10 mouse cellular contexts compared by ENCODE assay signal in the genomic region with DNA sequence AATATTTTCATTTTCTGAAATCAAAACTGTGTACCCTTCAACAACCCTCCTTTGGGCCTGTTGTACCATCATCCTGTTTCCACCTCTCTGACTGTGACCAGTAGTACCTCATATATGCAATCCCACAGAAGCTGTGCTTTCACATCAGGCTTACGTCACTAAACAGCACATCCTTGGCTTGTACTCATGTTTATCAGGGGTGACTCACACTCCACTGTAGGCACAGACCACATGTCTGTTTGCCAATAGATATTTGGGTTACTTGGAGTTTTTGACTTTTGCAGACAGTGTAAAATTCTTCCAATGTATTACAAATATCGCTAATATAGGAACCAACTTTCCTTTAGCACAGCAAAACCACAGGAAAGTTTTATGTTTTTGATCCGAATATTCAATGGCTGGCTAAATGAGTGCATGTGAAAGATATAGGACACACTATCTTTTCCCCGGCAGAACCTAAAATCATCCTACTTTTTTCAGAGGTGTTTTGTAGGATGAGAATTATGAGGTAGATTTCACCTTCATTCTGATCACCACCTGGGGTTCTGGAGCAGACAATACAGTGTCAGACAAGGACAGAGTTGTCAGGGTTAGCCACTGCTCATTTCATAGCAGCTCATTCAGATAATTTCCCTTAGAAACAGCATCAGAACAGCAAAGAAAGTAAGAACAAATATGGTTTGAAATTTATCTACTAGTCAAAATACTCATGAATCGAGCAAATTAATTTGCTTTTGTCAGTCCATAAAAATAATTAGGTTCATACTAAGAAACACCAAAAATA. TPM values are rescaled to one million over a fixed set of nuclear protein-coding genes. Genes with fewer than 3 reads are reported as not detected.
A peak's percentile ranks its signal among the peaks of the same experiment; 100 is the strongest.
DNase-seq lines count a peak whose midpoint lies in the region; ATAC-seq lines count a peak whose summit lies in the region.
"Had no signal": no experiment of that assay in that cellular context is flagged by ENCODE, and none has a peak within 500 bp of the region (broad histone marks: within the 10 kb centered on the region; RNA-seq: fewer than 3 reads in every experiment).

No protein-coding gene starts in this region.

- WGBS in liver, embryonic 16.5 days (ENCODE audit: insufficient replicate concordance) = 32% methylated on average over 5 of the region's 5 CpGs
- 87% methylated on average over 5 of the region's 5 CpGs for WGBS in kidney, embryonic 14.5 days

- peak overlapping the region; percentile 85 for H3K27ac ChIP-seq in liver, embryonic 16.5 days (ENCODE audit: low read length)
- no peak overlapping the region for H3K27ac ChIP-seq in kidney, embryonic 14.5 days (ENCODE audit: low read depth, low read length)
- H3K27ac ChIP-seq: forebrain, embryonic 15.5 days; hindbrain, embryonic 12.5 days; limb, embryonic 15.5 days had no signal

- H3K9me3 ChIP-seq in liver, embryonic 16.5 days (replicated peaks; ENCODE audit: control insufficient read depth, low read length) = no peaks in the 10 kb centered on the region
- H3K9me3 ChIP-seq in kidney, embryonic 14.5 days (ENCODE audit: control insufficient read depth, low read length) = no peaks in the 10 kb centered on the region
- H3K9me3 ChIP-seq: forebrain, embryonic 15.5 days; hindbrain, embryonic 12.5 days; limb, embryonic 15.5 days had no signal

- peak; percentile 99 for ATAC-seq in liver, embryonic 16.5 days (ENCODE audit: low read depth)
- no peak for ATAC-seq in inflammation-experienced regulatory T-cells, adult 6 months
- ATAC-seq in kidney, embryonic 14.5 days (ENCODE audit: low FRiP score, low TSS enrichment) = no peak
- ATAC-seq: forebrain, embryonic 15.5 days had no signal

- no peaks in the 10 kb centered on the region; the same call in 1 of the 2 replicates for H3K36me3 ChIP-seq in liver, embryonic 16.5 days (ENCODE audit: control insufficient read depth, insufficient read depth)
- peaks cover 6% of the 10 kb centered on the region; the same call in 1 of the 2 replicates for H3K36me3 ChIP-seq in kidney, embryonic 14.5 days (ENCODE audit: control insufficient read depth, insufficient read depth, low read length)

- peak overlapping the region; percentile 6 for H3K9ac ChIP-seq in liver, embryonic 16.5 days (ENCODE audit: low read depth, low read length)
- no peak overlapping the region for H3K9ac ChIP-seq in kidney, embryonic 14.5 days (ENCODE audit: low read depth, low read length)
- H3K9ac ChIP-seq: forebrain, embryonic 15.5 days; hindbrain, embryonic 12.5 days; limb, embryonic 15.5 days had no signal

- H3K4me1 ChIP-seq in liver, embryonic 16.5 days (ENCODE audit: control insufficient read depth, low read depth, low read length) = peaks cover 45% of the 10 kb centered on the region
- H3K4me1 ChIP-seq in kidney, embryonic 14.5 days (ENCODE audit: control insufficient read depth, insufficient read depth, low read length) = 0 out of 2 replicates have a peak, but pooled peaks cover 3% of the 10 kb centered on the region
- H3K4me1 ChIP-seq: forebrain, embryonic 15.5 days; hindbrain, embryonic 12.5 days had no signal

- H3K27me3 ChIP-seq in liver, embryonic 16.5 days (ENCODE audit: control insufficient read depth, insufficient read depth, low read depth, low read length) = no peaks in the 10 kb centered on the region
- no peaks in the 10 kb centered on the region for H3K27me3 ChIP-seq in kidney, embryonic 14.5 days (ENCODE audit: control insufficient read depth, insufficient read depth, low read length)
- H3K27me3 ChIP-seq: forebrain, embryonic 15.5 days; hindbrain, embryonic 12.5 days; limb, embryonic 15.5 days had no signal

- DNase-seq in 3134 (ENCODE audit: extremely low read depth, insufficient read length, low spot score) (peak; percentile 11), 3T3-L1 (ENCODE audit: low read depth, low spot score) (peak; percentile 88)
- DNase-seq in c-Kit-positive CD71-positive TER-119-negative erythroid progenitor cells, embryonic 14.5 days (ENCODE audit: low read depth) = peak; percentile 80
- no peak for DNase-seq in left cerebral cortex, adult 18-20 months (ENCODE audit: low spot score in 2 of 2)

- H3K4me2 ChIP-seq in liver, embryonic 16.5 days (ENCODE audit: low read depth, low read length) = peak overlapping the region; percentile 47
- no peak overlapping the region for H3K4me2 ChIP-seq in kidney, embryonic 14.5 days (replicated peaks; ENCODE audit: low read depth, low read length)
- H3K4me2 ChIP-seq: forebrain, embryonic 15.5 days; hindbrain, embryonic 12.5 days; limb, embryonic 15.5 days had no signal

- no peak overlapping the region for H3K4me3 ChIP-seq in liver, embryonic 16.5 days (ENCODE audit: low read depth, low read length)
- no peak overlapping the region for H3K4me3 ChIP-seq in kidney, embryonic 14.5 days (ENCODE audit: low read length)
- H3K4me3 ChIP-seq: forebrain, embryonic 15.5 days; hindbrain, embryonic 12.5 days; limb, embryonic 15.5 days had no signal

RNA-seq across cellular contexts. Expression of a gene that starts 30.4 kb away (rescaled TPM):
- 26.0 and 26.8 TPM in 2 replicates for polyA plus RNA-seq in liver, embryonic 16.5 days (2015; fragmentation: Nextera tagmentation; extraction: Ambion mirVana)
- polyA plus RNA-seq in inflammation-experienced regulatory T-cells, adult 6 months (2017; shearing (Covaris generic)) = 10 to 100 TPM; 23.4 to 41.3 (median 30.9) TPM
- total RNA-seq in left cerebral cortex, adult 18-20 months (2021) = 10 to 100 TPM; 39.5 to 43.8 TPM
- 29.4 and 31.7 TPM in 2 replicates for polyA plus RNA-seq in kidney, embryonic 14.5 days (2014; fragmentation: Nextera tagmentation; extraction: Ambion mirVana)

RNA-seq across cellular contexts. Expression of a gene that starts 30.5 kb away (rescaled TPM):
- polyA plus RNA-seq in liver, embryonic 16.5 days (2015; fragmentation: Nextera tagmentation; extraction: Ambion mirVana) = 16.9 and 17.1 TPM in 2 replicates
- 10 to 100 TPM; 23.0 to 46.0 (median 23.9) TPM for polyA plus RNA-seq in inflammation-experienced regulatory T-cells, adult 6 months (2017; shearing (Covaris generic))
- 10 to 100 TPM; 23.6 to 24.2 TPM for total RNA-seq in left cerebral cortex, adult 18-20 months (2021)
- polyA plus RNA-seq in kidney, embryonic 14.5 days (2014; fragmentation: Nextera tagmentation; extraction: Ambion mirVana) = 28.4 and 29.9 TPM in 2 replicates

Comparison
In these comparisons a context has a peak if more than half of its experiments do, and no peak if none do; other contexts are left out.
1. DNase-seq: peak in 3134 (single experiment), 3T3-L1 (single experiment) and c-Kit-positive CD71-positive TER-119-negative erythroid progenitor cells, embryonic 14.5 days (single experiment); none in left cerebral cortex, adult 18-20 months (0 of 2).